Mouse (Mus musculus): ENCODE results near the gene Bnc2.

DNA sequence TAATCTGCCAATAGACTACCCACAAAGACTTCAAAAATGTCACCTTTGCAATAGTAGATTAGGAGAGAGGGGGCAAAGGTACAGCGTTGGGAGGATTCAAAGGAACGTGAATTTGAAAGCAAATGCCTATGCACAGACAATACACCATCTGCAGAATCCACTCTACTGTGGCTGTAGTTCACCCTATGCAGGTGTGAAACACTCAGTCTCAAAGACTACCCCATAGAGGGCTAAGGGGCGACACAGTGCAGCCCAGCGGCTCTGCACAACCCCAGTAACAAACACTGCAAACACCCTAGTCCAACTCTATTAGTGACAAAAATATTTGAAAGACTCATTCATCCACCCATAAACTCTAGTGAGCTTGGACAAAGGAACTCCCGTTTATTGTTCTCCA is 218.2 kb downstream of the Bnc2 start:
- TF ChIP-seq CTCF (conservative IDR thresholded peaks at IDR 0.05; ENCODE audit: low read length), result no peak
- no peak for TF ChIP-seq POU5F1 (IDR thresholded peaks at IDR 0.05; ENCODE audit: borderline replicate concordance, low read length)
- no peak for TF ChIP-seq NANOG (IDR thresholded peaks at IDR 0.05; ENCODE audit: borderline replicate concordance, low read length)
